Mouse (Mus musculus): ENCODE data around the gene Prss35. TPM values are rescaled to one million over a fixed set of nuclear protein-coding genes. Genes with fewer than 3 reads are reported as not detected.

The Prss35 gene
- total RNA-seq, 4 experiments from 2014 or later: 111 to 703 (median 400) TPM

DNA sequence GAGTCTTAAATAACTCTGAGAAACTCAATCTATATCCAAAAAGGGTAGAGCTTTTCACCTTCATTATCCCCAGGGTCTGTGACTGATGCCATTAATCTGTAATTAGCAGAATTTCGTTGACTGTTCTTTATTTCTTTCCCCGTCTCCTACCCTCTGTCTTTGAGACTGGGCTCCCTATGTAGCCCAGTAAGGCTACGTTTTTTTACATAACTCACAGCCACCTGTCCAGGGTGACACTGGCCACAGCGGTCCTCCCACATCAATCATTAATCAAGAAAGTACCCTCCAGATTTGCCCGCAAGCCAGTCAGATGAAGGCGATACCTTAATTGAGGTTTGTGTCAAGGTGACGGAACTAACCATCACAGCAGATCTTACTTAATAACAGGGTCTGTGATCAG is 55.6 kb downstream of the Prss35 start:
- DNase-seq: no peak

DNA sequence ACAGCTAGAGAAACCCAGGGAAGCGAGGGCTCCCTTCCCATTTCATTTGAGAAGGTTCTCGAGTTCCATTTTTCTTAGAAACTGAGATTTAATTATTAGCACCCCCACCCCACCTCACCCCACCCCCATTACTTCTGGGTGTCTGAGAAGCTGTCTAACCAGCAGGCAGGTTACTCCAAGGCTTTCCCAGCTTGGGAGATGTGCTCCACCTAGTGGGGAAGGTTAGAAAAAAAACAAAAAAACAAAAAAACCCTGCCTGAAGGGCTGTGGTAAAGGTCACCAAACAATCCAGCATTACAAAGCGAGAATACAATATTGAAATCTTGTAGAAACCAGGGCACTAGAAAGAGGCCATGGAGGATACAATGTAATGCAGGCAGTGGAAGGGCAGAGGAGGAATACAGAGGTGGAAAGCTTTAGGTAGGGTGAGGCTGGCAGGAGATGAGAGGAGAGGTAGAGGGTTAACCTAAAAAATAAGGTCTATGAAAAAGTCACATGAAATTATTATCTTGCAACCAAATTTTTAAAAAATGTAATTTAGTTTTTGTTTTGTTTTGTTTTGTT is 57.2 kb downstream of the Prss35 start:
- no peak for DNase-seq

Other genes with a start within 250 kb of the Prss35 start
- gene Pgm3, start 171.8 kb upstream of the Prss35 start, total RNA-seq (2022): 10 to 100 TPM; 37.2 to 94.7 (median 56.6) TPM
- gene Rwdd2a, start 171.7 kb upstream of the Prss35 start, total RNA-seq (2022): 10 to 100 TPM in 1 of 4 experiments, 1 to 10 TPM in 3; 4.2 to 17.0 (median 6.2) TPM
- gene Me1, start 47.7 kb upstream of the Prss35 start, total RNA-seq (2022): 1,000 to 10,000 TPM; 1,151 to 1,951 (median 1,592) TPM
- gene Snap91, start 137.0 kb downstream of the Prss35 start, total RNA-seq (2022): 10 to 100 TPM; 34.0 to 69.5 (median 52.3) TPM